In the genomic region with DNA sequence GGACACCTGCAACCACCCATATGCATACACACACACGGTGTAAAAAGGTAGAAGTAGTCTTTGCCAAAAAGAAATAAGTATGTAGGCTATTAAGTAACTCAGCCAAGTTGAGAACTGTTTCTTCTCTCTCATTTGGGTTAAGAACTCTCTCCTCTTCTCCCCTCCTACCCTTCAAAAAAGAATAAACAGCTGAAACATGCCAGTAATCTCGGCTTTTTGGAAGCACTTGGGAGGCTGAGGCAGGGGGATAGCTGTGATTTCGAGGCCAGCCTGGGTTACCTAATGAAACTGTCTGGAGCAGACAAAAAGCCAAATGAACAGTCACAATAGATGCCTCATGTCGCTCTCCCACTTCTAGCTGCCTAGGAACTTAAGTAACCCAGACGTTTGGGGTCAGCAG, we compare ENCODE assay signal across 9 mouse cellular contexts. TPM values are rescaled to one million over a fixed set of nuclear protein-coding genes. Genes with fewer than 3 reads are reported as not detected.
DNase-seq lines count a peak whose midpoint lies in the region; ATAC-seq and TF ChIP-seq lines count a peak whose summit lies in the region.
"Had no signal": no experiment of that assay in that cellular context is flagged by ENCODE, and none has a peak within 500 bp of the region (broad histone marks: within the 10 kb centered on the region; RNA-seq: fewer than 3 reads in every experiment).

No protein-coding gene starts in this region.

- 24% methylated on average over 5 of the region's 5 CpGs for WGBS in heart, embryonic 12.5 days
- 24% methylated on average over 5 of the region's 5 CpGs for WGBS in forebrain, embryonic 16.5 days
- WGBS in macrophage (ENCODE audit: missing documents), result 19% methylated on average over 5 of the region's 5 CpGs

- H3K27me3 ChIP-seq in heart, embryonic 12.5 days (replicated peaks), result no peaks in the 10 kb centered on the region
- H3K27me3 ChIP-seq in forebrain, embryonic 16.5 days (replicated peaks; ENCODE audit: control insufficient read depth, insufficient read depth, low read length), result no peaks in the 10 kb centered on the region
- H3K27me3 ChIP-seq: Patski had no signal

- H3K4me2 ChIP-seq in heart, embryonic 12.5 days, result peak overlapping the region; percentile 90
- H3K4me2 ChIP-seq in forebrain, embryonic 16.5 days (ENCODE audit: low read length), result peak overlapping the region; percentile 72

- ATAC-seq in heart, embryonic 12.5 days (ENCODE audit: insufficient number of reproducible peaks, low FRiP score), result no peak
- ATAC-seq in forebrain, embryonic 16.5 days, result no peak

- H3K27ac ChIP-seq in heart, embryonic 12.5 days (ENCODE audit: poor library complexity, severe bottlenecking), result no peak overlapping the region
- H3K27ac ChIP-seq in ES-E14 (ENCODE audit: insufficient read depth, low read depth, low read length, poor library complexity, severe bottlenecking) (no peak overlapping the region), macrophage (no peak overlapping the region)
- no peak overlapping the region for H3K27ac ChIP-seq in forebrain, embryonic 16.5 days (ENCODE audit: low read length)

- H3K36me3 ChIP-seq in heart, embryonic 12.5 days, result peaks cover 17% of the 10 kb centered on the region
- H3K36me3 ChIP-seq in ES-E14 (ENCODE audit: control insufficient read depth, insufficient read depth, low read length, poor library complexity, severe bottlenecking) (0 out of 2 replicates have a peak, but pooled peaks cover 3% of the 10 kb centered on the region), macrophage (ENCODE audit: inconsistent target) (no peaks in the 10 kb centered on the region)
- no peaks in the 10 kb centered on the region for H3K36me3 ChIP-seq in forebrain, embryonic 16.5 days (ENCODE audit: control insufficient read depth, insufficient read depth)

- H3K4me3 ChIP-seq in heart, embryonic 12.5 days, result peak overlapping the region; percentile 87
- H3K4me3 ChIP-seq in ES-E14 (ENCODE audit: insufficient read depth in 1 of 2, low read depth in 1 of 2, low read length in 2 of 2, poor library complexity in 1 of 2, severe bottlenecking in 1 of 2) (peak overlapping the region; percentile 74 to 100), macrophage (ENCODE audit: inconsistent target) (peak overlapping the region; percentile 89)
- peak overlapping the region; percentile 80 for H3K4me3 ChIP-seq in forebrain, embryonic 16.5 days (replicated peaks; ENCODE audit: low read length)

- intact Hi-C loops in heart, postnatal 14 days (cut with DNase I), result loop anchor here (5.0 kb wide), 1 partner anchor 67 kb away; no protein-coding TSS in a partner anchor

- peaks cover 14% of the 10 kb centered on the region; the same call in 1 of the 2 replicates for H3K79me2 ChIP-seq in macrophage (ENCODE audit: inconsistent target)

- peaks cover 4% of the 10 kb centered on the region for H3K4me1 ChIP-seq in heart, embryonic 12.5 days (replicated peaks)
- no peaks in the 10 kb centered on the region for H3K4me1 ChIP-seq in ES-E14 (ENCODE audit: control insufficient read depth in 2 of 2, insufficient read depth in 2 of 2, low read length in 2 of 2, poor library complexity in 1 of 2)
- H3K4me1 ChIP-seq in forebrain, embryonic 16.5 days (replicated peaks; ENCODE audit: control insufficient read depth, insufficient read depth, low read length), result peaks cover 11% of the 10 kb centered on the region

- in situ Hi-C loops in ES-E14 (cut with MboI; ENCODE audit: low sequenced_read_pairs in 2 of 2, unreplicated experiment in 2 of 2), result no loop called here

- DNase-seq in heart, postnatal 14 days, result no peak
- peak; percentile 28 for DNase-seq in ES-E14 (ENCODE audit: low read depth, low spot score)
- DNase-seq in urinary bladder, postnatal 14 days (ENCODE audit: low spot score), result no peak
- no peak for DNase-seq in embryo, embryonic 10 days (ENCODE audit: low spot score)
- DNase-seq in cerebellum, postnatal 4 days (ENCODE audit: low spot score in 2 of 2), result no peak

- no peaks in the 10 kb centered on the region for H3K9me3 ChIP-seq in heart, embryonic 12.5 days (replicated peaks)
- no peaks in the 10 kb centered on the region for H3K9me3 ChIP-seq in ES-E14 (ENCODE audit: control insufficient read depth, insufficient read depth, low read depth, low read length)
- no peaks in the 10 kb centered on the region for H3K9me3 ChIP-seq in forebrain, embryonic 16.5 days (ENCODE audit: control insufficient read depth, low read length)

- H3K9ac ChIP-seq in heart, embryonic 12.5 days, result peak overlapping the region; percentile 80
- H3K9ac ChIP-seq in ES-E14 (ENCODE audit: insufficient read depth, low read depth, low read length, poor library complexity, severe bottlenecking), result peak overlapping the region; percentile 71
- H3K9ac ChIP-seq in forebrain, embryonic 16.5 days (replicated peaks; ENCODE audit: low read depth, low read length), result peak overlapping the region; percentile 74

TF ChIP-seq in ES-E14, 5 proteins besides CTCF, POLR2A, EP300 and RAD21:
- TF ChIP-seq ZNF384 (IDR thresholded peaks at IDR 0.05; ENCODE audit: low read depth, low read length) (peak; percentile 86), MAFK (IDR thresholded peaks at IDR 0.05; ENCODE audit: insufficient read depth, low read depth, low read length) (no peak), CHD2 (IDR thresholded peaks at IDR 0.05; ENCODE audit: low read depth, low read length) (no peak), HCFC1 (IDR thresholded peaks at IDR 0.05; ENCODE audit: borderline replicate concordance, insufficient read depth, low read length) (no peak), ZC3H11A (IDR thresholded peaks at IDR 0.05; ENCODE audit: borderline replicate concordance, low read depth, low read length) (no peak)

RNA-seq across cellular contexts. Expression of gene Pisd, which starts 0.7 kb away (rescaled TPM):
- polyA plus RNA-seq in heart, embryonic 12.5 days (2016; fragmentation: Nextera tagmentation; extraction: Ambion mirVana), result 47.7 and 49.3 TPM in 2 replicates
- 10 to 100 TPM; 26.8 to 28.7 TPM for total RNA-seq in heart, postnatal 14 days (2021)
- total RNA-seq in ES-E14 (2012; rRNA removed), result 75.4 and 87.5 TPM in 2 replicates
- polyA plus RNA-seq in forebrain, embryonic 16.5 days (2015; fragmentation: Nextera tagmentation; extraction: Ambion mirVana), result 105 and 106 TPM in 2 replicates
- total RNA-seq in macrophage (2018; cell fraction: chromatin; rRNA removed), result 100 to 1,000 TPM in 25 of 26 experiments, 10 to 100 TPM in 1; 94.3 to 193 (median 137) TPM
- total RNA-seq in macrophage (2018; cell fraction: cytosol; rRNA removed), result 100 to 1,000 TPM in 17 of 26 experiments, 10 to 100 TPM in 9; 84.6 to 140 (median 105) TPM
- total RNA-seq in macrophage (2018; cell fraction: nucleus; rRNA removed), result 100 to 1,000 TPM; 111 to 198 (median 145) TPM
- polyA plus RNA-seq in macrophage (2018), result 95.0 to 105 TPM (median 99.2 TPM) in 3 replicates

RNA-seq across cellular contexts. Expression of gene Gm20671, which starts 42.2 kb away (rescaled TPM):
- polyA plus RNA-seq in heart, embryonic 12.5 days (2016; fragmentation: Nextera tagmentation; extraction: Ambion mirVana), result not detected in 2 replicates
- total RNA-seq in heart, postnatal 14 days (2021), result not detected
- 2.9 TPM in 1 of 2 replicates, not detected in the other for total RNA-seq in ES-E14 (2012; rRNA removed)
- polyA plus RNA-seq in forebrain, embryonic 16.5 days (2015; fragmentation: Nextera tagmentation; extraction: Ambion mirVana), result not detected in 2 replicates
- not detected for total RNA-seq in macrophage (2018; cell fraction: chromatin; rRNA removed)
- not detected for total RNA-seq in macrophage (2018; cell fraction: cytosol; rRNA removed)
- not detected for total RNA-seq in macrophage (2018; cell fraction: nucleus; rRNA removed)
- not detected in 3 replicates for polyA plus RNA-seq in macrophage (2018)
- polyA plus RNA-seq: Patski had no signal
